Mouse (Mus musculus) kidney, postnatal 0 days (tissue): Measurements from ENCODE around the gene Prkcz. TPM values are rescaled to one million over a fixed set of nuclear protein-coding genes. Genes with fewer than 3 reads are reported as not detected.

ENCODE experiments used
- ATAC-seq: fragments of 200-750 bp; cut with Nextera tagmentation; replicated peaks from 2 replicates; pipeline ENCODE4 v1.8.0; 2017; ENCODE audit warnings: low read depth, moderate number of reproducible peaks, moderate TSS enrichment, moderate library complexity; ENCODE audit not compliant: low FRiP score
- DNase-seq: peaks from one replicate; pipeline ENCODE4 v3.0.0-alpha.2; 2016; ENCODE audit warnings: low spot score
- H3K27ac ChIP-seq: fragments of 300-500 bp; sonication (generic); 2 replicates; pipeline ENCODE4 v1.5.1; 2014; ENCODE audit warnings: mild to moderate bottlenecking
- H3K27me3 ChIP-seq: fragments of 300-500 bp; sonication (generic); 2 replicates; pipeline ENCODE4 v1.6.1; 2014; ENCODE audit warnings: low read length, mixed read lengths; ENCODE audit not compliant: insufficient read depth
- H3K36me3 ChIP-seq: fragments of 300-500 bp; sonication (generic); 2 replicates; pipeline ENCODE4 v1.6.1; 2014; ENCODE audit warnings: low read length, mixed read lengths; ENCODE audit not compliant: insufficient read depth
- H3K4me1 ChIP-seq: fragments of 300-500 bp; sonication (generic); replicated peaks from 2 replicates; pipeline ENCODE4 v1.6.1; 2014; ENCODE audit warnings: antibody characterized with exemption, low read length, mixed read lengths; ENCODE audit not compliant: insufficient read depth
- H3K4me2 ChIP-seq: fragments of 300-500 bp; sonication (generic); 2 replicates; pipeline ENCODE4 v1.6.1; 2014; ENCODE audit warnings: mild to moderate bottlenecking, low read length, moderate library complexity, mixed read lengths
- H3K4me3 ChIP-seq: fragments of 300-500 bp; sonication (generic); replicated peaks from 2 replicates; pipeline ENCODE4 v1.5.1; 2014; ENCODE audit warnings: low read depth, low read length
- H3K9ac ChIP-seq: fragments of 300-500 bp; sonication (generic); 2 replicates; pipeline ENCODE4 v1.6.1; 2014; ENCODE audit warnings: low read depth, low read length
- H3K9me3 ChIP-seq: fragments of 300-500 bp; sonication (generic); replicated peaks from 2 replicates; pipeline ENCODE4 v1.6.1; 2016; ENCODE audit warnings: low read length, inconsistent platforms, mixed read lengths
- CTCF ChIP-seq: IDR thresholded peaks from 2 replicates; pipeline ENCODE4 v1.5.1; 2016; ENCODE audit warnings: antibody characterized with exemption, low read depth, mild to moderate bottlenecking, moderate library complexity
- WGBS: fragments of 180-500 bp; shearing (Covaris S2); extraction: QIAGEN DNeasy Blood & Tissue Kit; methylation state at CpG from one replicate; pipeline ENCODE4 v1.1.7; 2014; 5-methylcytosine and 5-hydroxymethylcytosine counted together
- polyA plus RNA-seq: library from polyadenylated mRNA; unstranded; fragments of >200 nt; fragmentation: Nextera tagmentation; extraction: Ambion mirVana; gene quantifications from 2 replicates; pipeline ENCODE4 v1.2.1, GENCODE M21; 2015

Prkcz gene
- polyA plus RNA-seq, 1 experiment from 2014 or later, result 20.2 TPM

DNA sequence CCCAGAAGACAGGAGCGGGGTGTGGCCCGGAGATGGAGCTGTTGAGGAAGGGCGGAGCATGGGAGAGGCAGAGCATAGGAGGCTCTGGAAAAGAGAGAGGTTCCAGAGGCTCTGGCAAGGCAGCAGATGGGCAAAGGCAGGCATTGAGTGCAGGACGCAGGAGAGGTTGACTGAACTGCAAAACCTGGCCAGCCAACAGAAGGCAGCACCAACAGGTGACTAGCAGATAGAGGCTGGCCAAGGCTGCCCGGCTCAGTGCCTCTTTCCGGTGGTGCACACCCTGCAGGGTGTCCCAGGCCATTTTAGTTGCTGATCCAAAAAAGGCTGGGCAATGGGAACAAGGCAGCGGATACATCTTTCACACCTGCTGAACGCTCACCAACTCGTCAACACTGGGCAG, 119.4 kb downstream of the Prkcz start:
- no peak overlapping the region for H3K27ac ChIP-seq
- WGBS, result 78% methylated on average over 9 of the region's 9 CpGs
- ATAC-seq (no peak), DNase-seq (no peak)
- H3K4me2 ChIP-seq, result no peak overlapping the region
- no peaks in the 10 kb centered on the region for H3K9me3 ChIP-seq
- no peaks in the 10 kb centered on the region for H3K27me3 ChIP-seq
- no peak overlapping the region for H3K9ac ChIP-seq
- H3K4me1 ChIP-seq, result peaks cover 23% of the 10 kb centered on the region
- TF ChIP-seq CTCF, result peak; percentile 18; the same call in 1 of the 2 replicates
- no peak overlapping the region for H3K4me3 ChIP-seq
- H3K36me3 ChIP-seq, result no peaks in the 10 kb centered on the region

DNA sequence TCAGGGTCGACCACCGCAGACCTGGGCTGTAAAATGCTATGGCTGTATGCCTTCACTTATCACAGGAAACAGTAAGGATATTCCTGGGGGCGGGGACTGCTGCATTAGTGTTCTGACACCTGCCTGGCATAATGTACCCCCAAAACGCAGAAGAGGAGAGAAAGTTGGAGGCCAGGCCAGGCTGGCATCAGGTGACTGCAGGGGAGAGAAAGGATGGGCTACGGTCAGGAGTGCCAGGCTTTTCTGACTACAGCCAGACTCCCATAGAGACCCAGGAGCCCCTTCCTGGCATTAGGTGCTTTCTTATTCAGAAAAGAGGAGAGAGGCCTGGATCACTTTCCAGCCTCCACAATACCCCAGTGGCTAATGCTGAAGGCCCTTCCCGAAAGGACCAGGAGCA, 121.7 kb downstream of the Prkcz start:
- ATAC-seq, result no peak
- Histone ChIP-seq H3K36me3 (no peaks in the 10 kb centered on the region), H3K4me3 (no peak overlapping the region), H3K9ac (no peak overlapping the region), H3K4me1 (peaks cover 37% of the 10 kb centered on the region), H3K27me3 (no peaks in the 10 kb centered on the region), H3K9me3 (no peaks in the 10 kb centered on the region), H3K4me2 (no peak overlapping the region), H3K27ac (no peak overlapping the region)
- WGBS, result 62% methylated on average over 6 of the region's 6 CpGs
- no peak for TF ChIP-seq CTCF
- no peak for DNase-seq

DNA sequence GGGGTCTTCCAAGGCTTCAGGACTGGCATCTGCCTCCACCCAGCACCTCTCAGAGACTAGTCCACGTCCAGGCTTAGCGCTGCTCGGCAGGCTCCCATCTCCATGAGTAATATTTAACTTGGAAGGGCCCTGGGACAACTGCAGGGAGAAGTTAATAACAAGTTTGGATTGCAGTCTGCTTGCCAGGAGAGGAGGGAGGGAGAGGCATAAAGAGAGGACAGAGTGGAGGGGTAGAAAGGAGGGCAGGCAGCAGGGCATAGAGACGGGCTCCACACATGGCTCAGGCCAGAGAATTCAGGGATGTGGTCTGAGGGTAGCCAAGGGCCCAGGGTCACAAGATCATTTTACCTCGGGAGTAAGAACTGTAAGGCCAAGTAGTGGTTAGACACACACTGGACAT, 122.9 kb downstream of the Prkcz start:
- TF ChIP-seq CTCF, result no peak
- Histone ChIP-seq H3K9ac (no peak overlapping the region), H3K4me1 (peaks cover 49% of the 10 kb centered on the region), H3K4me3 (no peak overlapping the region), H3K4me2 (no peak overlapping the region), H3K27ac (peak overlapping the region; percentile 84), H3K36me3 (no peaks in the 10 kb centered on the region), H3K27me3 (no peaks in the 10 kb centered on the region), H3K9me3 (no peaks in the 10 kb centered on the region)
- 40% methylated on average over 5 of the region's 5 CpGs for WGBS
- DNase-seq (peak; percentile 76), ATAC-seq (peak; percentile 53)

GRCm38 (mm10) chr4:155236737-155237385, 124.3 kb downstream of the Prkcz start:
- no peaks in the 10 kb centered on the region for H3K27me3 ChIP-seq
- 65% methylated on average over 12 of the region's 12 CpGs for WGBS
- no peak overlapping the region for H3K9ac ChIP-seq
- H3K36me3 ChIP-seq, result no peaks in the 10 kb centered on the region
- no peak overlapping the region for H3K4me3 ChIP-seq
- no peak for TF ChIP-seq CTCF
- peak overlapping the region; percentile 99 for H3K27ac ChIP-seq
- no peak overlapping the region for H3K4me2 ChIP-seq
- DNase-seq (no peak), ATAC-seq (no peak)
- peaks cover 54% of the 10 kb centered on the region for H3K4me1 ChIP-seq
- no peaks in the 10 kb centered on the region for H3K9me3 ChIP-seq

GRCm38 (mm10) chr4:155235311-155236119, 125.6 kb downstream of the Prkcz start:
- H3K9me3 ChIP-seq, result no peaks in the 10 kb centered on the region
- WGBS, result 7% methylated on average over 18 of the region's 18 CpGs
- H3K4me1 ChIP-seq, result peaks cover 59% of the 10 kb centered on the region
- H3K27ac ChIP-seq, result peak overlapping the region; percentile 99
- peak overlapping the region; percentile 23 for H3K4me2 ChIP-seq
- no peaks in the 10 kb centered on the region for H3K27me3 ChIP-seq
- H3K9ac ChIP-seq, result peak overlapping the region; percentile 66
- DNase-seq (peak; percentile 98), ATAC-seq (peak; percentile 76)
- TF ChIP-seq CTCF, result no peak
- no peak overlapping the region for H3K4me3 ChIP-seq
- H3K36me3 ChIP-seq, result no peaks in the 10 kb centered on the region

GRCm38 (mm10) chr4:155234371-155235310, 126.5 kb downstream of the Prkcz start:
- Histone ChIP-seq H3K4me1 (peaks cover 59% of the 10 kb centered on the region), H3K9ac (peak overlapping the region; percentile 42), H3K4me2 (peak overlapping the region; percentile 23), H3K9me3 (no peaks in the 10 kb centered on the region), H3K27me3 (no peaks in the 10 kb centered on the region), H3K4me3 (no peak overlapping the region), H3K36me3 (no peaks in the 10 kb centered on the region), H3K27ac (peak overlapping the region; percentile 99)
- WGBS, result 38% methylated on average over 8 of the region's 8 CpGs
- DNase-seq (peak; percentile 75), ATAC-seq (peak; percentile 37)
- no peak for TF ChIP-seq CTCF
